Mouse (Mus musculus) spleen, adult 18-20 months (tissue): Measurements from ENCODE around the gene Tiam1.

Source experiments
- DNase-seq, 2 experiments: peaks; one replicate each; pipeline ENCODE4 v3.0.0; 2022; ENCODE audit warnings: mixed read lengths in 2 of 2

Gene Tiam1

DNA sequence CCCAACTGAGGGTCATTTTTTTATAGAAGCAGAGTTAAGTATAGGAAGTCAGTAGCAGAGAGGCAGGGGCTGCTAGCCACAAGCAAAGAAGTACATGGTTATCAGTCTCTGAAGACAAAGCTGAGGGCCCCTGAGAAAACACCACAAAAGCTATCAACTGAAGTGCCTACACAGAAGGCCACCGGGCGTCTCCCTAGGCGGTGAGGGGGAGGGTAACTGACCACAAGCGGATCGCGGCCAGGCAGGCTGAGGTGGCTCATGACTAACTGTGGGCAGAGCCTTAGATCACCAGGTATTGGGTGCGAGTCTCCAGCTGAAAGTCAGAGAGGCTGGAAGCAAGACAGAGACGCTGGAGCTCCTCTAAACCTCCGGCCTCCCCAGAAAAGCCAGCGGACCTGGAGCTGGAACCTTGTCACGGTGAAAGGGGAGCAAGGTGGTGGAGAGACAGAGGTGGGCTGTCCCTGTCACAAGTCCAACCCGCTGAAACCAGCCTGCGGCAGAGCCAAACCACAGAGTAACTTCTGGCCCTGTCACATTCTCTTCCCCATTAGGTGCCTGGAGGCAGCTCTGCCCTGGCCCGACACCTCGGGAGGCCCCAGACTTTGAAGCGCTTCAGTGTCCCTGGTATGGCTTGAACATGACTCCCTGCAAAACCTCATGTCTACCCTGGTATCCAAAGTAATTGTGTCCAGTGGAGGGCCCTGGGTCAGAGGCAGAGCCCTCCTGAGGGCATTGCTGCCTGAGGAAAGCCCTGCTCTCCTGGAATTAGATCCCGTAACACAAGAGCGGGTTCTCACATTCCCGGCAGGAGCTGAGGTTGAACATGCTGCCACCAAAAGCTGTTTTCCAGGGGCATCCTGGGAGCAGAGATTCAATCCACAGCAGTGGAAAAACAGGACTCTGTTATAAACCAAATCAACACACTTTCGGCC lies 271.3 kb downstream of the Tiam1 start:
- peak in 1 of 2 experiments; percentile 18 for DNase-seq

- peak in 1 of 2 experiments; percentile 15 for DNase-seq
These were observed 272.2 kb downstream of the Tiam1 start for GRCm38 (mm10) chr16:89871382-89871781.

DNA sequence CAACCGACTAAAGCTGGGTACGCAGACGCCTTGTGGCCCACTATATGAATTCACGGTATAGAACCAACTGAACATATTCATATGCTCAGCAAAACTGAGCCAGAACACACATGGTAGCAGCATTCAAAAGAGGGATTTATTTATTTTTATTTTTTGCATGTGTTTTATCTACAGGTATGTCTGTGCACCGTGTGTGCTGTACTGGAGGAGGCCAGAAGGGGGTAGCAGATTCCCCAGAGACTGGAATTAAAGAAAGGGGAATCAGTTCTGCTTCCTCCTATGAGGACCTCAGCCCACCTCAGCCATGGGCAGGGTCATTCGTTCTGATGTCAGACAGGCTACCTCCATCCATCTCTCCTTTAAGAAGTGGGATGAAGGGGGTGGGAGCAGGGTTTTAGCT lies 273.5 kb downstream of the Tiam1 start:
- no peak for DNase-seq

DNA sequence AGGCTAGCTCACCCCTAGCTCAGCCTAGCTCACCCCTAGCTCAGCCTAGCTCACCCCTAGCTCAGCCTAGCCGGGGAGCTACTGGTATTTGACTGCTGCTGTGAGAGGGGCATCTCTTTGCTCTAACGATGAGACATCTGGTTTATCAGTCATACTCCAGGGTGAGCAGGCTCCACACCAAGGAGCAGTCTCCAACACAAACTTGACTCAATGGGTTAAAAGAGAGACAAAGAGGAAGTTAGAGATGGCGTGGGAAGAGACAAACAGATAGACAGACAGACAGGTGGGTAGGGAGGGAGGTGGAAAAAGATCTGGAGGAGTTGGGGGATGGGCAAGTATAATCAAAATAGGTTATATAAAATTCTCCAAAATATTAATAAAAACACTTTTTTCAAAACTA lies 275.1 kb downstream of the Tiam1 start:
- DNase-seq, result no peak

DNA sequence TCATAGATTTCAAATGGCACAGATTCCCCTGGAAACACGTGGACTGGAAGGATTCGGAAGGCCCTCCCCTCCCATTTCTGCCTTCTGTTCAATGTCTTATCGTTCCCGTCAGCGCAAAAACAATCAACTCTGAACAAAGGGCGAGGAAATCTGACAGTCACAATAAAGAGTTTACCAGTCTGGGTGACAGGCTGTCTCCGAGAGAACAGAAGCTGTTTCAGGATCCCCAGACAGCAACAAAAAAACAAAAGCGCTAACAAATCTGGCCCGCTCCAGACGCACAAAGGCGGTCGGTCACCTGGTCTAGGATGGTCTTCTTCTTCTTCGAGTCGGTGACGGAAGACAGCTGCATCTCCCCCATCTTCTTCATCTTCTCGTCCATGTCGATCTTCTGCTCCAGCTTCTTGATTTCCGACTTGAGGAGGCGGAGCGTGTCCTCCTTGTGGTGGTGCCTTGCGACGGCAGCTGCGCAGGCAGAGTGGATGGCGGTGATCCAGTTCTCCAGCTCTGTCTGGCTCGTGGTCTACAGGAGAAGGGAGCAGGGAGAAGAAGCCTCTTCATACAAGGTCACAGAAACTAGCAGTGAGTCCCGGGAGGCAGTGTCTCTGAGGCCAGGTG lies 276.2 kb downstream of the Tiam1 start:
- DNase-seq, result no peak

DNA sequence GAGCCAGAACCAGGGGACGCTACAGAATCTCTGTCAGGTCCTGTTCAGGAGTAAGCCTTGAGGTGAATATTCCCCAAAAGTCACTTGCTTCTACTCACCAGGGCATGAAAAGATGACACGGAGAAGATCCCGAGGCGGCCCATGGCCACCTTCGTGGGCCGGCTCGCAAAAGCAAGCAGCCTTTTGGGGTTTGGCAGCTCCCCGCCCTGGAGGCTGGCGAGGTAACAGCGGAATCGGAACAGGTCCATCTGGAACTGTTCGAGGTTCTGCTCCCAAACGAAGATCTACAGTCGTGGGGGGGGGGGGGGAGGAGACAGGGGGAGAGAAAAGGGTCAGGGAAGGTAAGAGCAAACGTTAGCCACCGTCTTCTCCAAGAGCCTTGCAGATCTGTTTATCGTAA lies 278.4 kb downstream of the Tiam1 start:
- no peak for DNase-seq

DNA sequence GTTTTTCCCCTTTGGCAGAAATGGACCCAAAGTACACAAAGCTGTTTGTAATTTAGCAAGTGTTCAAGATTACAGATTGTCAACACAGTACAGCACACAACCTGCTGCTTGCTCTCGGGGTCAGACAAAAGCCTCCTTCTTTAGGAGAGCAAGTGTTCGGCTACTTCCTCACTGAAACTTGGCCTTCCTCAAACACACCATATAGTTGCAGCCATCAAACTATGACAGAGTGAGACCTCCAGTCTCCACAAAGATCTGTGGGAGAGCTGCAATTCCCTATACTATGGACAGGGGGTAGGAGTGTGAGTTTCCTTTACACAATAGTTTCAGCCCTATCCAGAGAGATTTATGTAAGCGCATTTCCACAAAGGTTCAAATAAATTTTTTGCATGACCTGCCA lies 278.9 kb downstream of the Tiam1 start:
- DNase-seq, result no peak

DNA sequence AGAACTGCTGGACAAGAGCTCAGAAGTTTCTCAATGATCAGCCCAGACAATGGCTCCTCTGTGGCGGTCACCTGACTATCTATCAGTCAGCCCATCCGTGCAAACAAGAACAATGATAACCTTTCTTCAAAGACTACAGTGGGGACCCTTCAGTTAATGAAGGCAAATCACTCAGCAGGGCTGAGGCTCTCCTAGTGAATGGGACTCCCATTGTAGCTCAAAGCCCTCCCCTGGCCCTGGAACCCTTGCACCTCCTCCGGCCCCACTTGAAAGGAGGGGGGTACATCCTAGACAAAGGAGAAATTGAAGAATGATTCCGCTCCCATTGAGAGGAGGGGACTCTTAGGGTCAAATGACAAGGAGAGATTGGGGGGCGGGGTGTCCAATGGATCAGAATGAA lies 280.3 kb downstream of the Tiam1 start:
- DNase-seq, result no peak

DNA sequence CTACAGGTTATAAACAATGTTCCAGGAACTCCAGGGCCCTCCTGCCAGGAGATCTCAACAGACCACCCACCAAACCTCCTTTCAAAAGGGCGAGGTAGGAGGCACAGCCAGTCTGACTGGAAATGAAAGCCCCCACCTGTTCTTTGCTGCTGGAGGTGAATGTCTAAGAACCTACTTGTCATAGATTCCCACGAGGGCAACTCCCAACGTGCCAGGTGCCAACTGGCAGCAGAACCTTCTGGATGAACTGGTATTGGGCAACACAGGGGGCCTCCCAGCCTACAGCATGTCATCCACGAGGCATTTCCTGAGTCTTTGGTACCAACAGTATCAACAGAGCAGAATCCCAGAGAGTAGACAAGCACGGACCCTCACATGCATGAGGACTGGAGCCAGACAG lies 282.0 kb downstream of the Tiam1 start:
- no peak for DNase-seq

DNA sequence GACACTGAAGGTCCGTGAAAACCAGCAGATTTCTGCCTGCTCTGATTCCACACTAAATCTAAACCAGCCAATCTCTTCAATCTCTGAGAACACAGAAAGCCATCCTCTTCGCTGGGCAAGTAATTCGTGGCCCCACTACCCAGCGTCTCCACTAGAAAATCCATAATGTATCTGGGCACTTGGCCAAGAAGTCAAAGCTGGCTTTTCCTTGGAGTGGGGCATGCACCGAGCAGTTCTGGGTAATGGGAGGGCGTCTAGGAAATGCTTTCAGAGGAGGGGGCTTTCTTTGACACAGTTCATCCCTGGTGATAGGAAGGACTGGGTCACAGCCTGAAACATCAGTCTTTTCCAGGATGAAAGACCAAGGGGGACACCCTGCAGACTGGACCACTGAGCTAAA lies 282.9 kb downstream of the Tiam1 start:
- DNase-seq, result no peak

DNA sequence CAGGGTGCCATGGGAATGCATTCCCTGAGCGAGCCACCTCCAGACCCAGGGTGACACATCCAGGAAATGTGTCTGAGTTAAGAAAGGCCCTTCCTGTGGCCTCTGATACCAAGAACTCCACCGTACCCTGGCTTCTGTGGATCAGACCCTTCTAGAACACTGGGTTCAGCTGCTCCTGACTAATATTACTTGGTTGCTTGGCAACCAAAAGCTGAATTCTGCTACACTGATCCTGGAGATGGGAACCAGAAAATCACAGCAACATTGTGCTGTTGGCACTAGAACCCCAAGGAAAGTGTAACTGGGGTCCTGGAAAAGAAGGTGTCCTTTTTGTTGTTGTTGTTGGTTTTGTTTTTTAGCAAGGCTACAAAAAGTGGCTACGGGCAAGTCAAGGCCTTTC lies 285.9 kb downstream of the Tiam1 start:
- no peak for DNase-seq

DNA sequence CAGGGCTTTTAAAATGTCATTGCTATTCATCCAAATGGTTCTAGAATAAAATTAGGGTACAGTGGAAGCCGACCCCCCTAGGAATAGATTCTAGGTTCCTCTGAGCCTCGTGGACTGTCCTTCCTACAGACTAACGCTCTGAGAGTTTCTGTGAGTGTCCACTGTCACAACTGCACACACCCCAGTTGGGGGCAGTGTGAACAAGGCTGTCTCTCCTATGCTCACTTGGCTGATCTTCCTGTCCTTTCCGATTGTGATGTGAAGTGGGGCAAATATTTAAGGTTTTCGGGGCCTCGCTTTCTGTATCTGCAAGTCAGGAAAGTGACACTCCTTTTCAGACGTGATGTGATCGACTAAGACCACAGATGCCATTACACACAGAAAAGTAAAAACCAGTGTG lies 288.8 kb downstream of the Tiam1 start:
- no peak for DNase-seq

DNA sequence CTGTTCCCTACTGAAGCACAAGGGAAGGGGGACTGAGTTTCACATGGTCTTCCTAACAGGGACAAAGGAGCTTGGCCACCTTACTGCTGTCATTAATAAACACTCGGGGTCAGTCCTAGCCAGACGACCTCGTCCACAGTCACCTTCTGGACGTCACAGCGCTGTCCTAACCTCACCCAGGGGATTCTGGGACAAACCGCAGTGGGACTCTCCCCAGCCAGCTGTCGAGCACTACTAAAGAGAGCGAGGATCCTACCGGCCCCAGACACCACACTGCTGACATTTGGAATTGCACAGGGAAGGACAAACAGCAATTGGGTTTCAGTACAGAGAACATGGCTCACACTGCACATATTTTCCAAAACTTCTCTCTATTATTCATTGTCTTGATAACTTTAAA lies 292.2 kb downstream of the Tiam1 start:
- no peak for DNase-seq

DNA sequence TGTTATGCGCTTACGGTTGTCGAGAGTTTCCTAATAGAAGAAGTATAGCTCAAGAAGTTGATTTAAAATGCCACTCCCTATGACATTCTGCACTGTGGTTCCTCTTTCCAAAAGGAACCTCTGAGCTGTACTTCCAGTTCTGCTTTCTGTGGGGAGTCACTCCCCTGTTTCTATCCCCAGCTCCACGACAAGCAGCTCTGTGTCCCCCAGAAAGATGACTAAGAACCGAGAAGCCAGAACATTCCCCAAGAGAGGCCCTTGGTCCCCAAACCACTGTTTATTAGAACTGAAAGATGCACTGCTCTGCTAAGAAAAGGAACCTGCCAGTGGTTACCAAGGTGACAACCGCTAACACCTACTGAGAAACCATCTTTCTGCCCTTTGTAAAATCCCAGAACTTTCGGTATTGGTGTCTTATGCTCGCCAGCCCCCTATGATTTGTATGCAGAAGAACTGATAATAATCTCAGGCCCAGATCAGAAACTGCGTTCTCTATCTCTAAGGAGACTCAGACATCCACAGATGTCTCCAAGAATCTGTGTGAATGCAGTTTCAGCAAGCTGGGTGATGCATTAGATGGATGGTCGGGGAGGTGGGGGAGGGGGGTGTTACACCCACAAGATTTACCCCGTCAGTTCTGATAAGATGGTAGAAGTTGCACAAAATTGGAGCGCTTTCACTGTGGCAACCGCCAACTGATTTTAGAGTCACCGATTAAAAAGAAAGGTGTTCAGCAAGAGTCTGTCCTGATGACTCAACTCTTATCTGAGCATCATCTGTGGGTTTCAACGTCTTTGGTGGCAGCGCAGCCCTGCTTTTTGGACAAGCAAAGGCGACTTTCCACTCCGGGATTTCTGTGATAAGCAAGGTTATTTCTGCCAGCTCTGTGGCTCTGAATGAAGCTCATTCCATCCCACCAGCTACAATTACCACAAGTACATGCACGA lies 294.6 kb downstream of the Tiam1 start:
- DNase-seq, result no peak

- DNase-seq, result no peak
These were observed 295.4 kb downstream of the Tiam1 start for GRCm38 (mm10) chr16:89848179-89848578.

DNA sequence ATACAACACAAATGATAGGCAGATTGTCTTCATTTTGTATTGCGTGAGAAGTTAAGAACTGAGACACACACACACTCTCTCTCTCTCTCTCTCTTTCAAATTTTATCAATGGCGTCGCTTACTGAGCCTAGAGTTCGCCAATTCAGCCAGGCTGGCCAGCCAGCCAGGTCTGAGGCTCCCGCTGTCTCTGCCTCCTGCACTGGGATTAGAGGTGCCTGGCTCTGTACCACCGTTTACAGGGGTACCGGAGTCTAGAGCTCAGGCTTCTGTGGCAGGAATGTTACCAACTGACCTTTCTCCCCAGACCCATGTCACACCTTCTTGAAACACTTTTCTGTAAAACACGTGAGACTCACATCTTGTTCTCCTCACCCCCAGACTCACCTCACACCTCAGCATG lies 298.1 kb downstream of the Tiam1 start:
- no peak for DNase-seq

GRCm38 (mm10) chr16:89844580-89844979 lies 299.0 kb downstream of the Tiam1 start:
- peak in 1 of 2 experiments; percentile 19 for DNase-seq

DNA sequence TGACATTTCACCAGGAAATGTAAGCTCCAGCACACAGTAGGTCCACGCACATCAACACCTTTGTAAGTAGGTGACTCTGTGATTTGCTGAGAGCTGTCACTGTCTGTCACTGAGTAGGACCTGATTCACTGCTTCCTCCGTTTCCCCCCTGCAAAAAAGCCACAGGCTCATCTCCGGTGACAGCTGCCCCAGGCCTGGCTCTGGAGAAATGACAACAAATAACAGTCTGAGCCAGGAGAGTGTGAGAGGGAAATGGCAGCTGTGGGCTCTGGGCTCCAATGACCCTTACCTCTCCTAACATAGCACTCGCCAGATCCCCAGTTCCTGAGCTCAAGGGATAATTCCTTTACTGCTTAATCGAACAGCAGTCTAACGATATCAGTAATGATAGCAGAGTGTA lies 301.7 kb downstream of the Tiam1 start:
- no peak for DNase-seq

- DNase-seq, result no peak
These were observed 303.2 kb downstream of the Tiam1 start for GRCm38 (mm10) chr16:89840361-89840760.

- no peak for DNase-seq
These were observed 303.7 kb downstream of the Tiam1 start for GRCm38 (mm10) chr16:89839829-89840228.

- no peak for DNase-seq
These were observed 306.5 kb downstream of the Tiam1 start for GRCm38 (mm10) chr16:89837096-89837495.

- DNase-seq, result no peak
These were observed 308.0 kb downstream of the Tiam1 start for GRCm38 (mm10) chr16:89835551-89835950.

GRCm38 (mm10) chr16:89833011-89833410 lies 310.6 kb downstream of the Tiam1 start:
- no peak for DNase-seq
